Mouse (Mus musculus) kidney, postnatal 25 days (tissue): Measurements from ENCODE around the gene Cotl1.
A peak's percentile ranks its signal among the peaks of the same experiment; 100 is the strongest.

Experiments used
- DNase-seq, 2 experiments: peaks; one replicate each; pipeline ENCODE4 v3.0.0; 2021; ENCODE audit warnings: mixed read lengths in 2 of 2

Cotl1 gene

DNA sequence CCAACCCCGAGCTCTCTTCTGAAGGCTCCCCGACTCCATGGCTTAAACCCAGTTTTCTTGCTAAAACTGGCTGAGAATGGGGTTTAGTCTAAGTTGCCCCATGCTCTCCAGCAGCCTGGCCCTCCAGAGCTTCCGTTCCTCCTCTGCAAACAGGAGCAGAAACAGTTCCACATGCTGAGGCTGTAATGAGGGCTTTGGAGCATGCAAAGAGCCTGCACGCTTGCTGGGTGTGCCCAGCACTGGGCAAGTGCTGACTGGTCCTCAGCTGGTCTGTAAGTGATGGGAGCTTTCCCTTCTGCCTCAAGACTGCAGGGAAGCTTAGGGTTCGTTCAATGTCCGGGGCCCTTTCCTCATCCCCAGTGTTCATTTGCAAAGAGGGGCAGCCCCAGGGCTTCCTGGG lies 24.1 kb downstream of the Cotl1 start:
- no peak for DNase-seq

DNA sequence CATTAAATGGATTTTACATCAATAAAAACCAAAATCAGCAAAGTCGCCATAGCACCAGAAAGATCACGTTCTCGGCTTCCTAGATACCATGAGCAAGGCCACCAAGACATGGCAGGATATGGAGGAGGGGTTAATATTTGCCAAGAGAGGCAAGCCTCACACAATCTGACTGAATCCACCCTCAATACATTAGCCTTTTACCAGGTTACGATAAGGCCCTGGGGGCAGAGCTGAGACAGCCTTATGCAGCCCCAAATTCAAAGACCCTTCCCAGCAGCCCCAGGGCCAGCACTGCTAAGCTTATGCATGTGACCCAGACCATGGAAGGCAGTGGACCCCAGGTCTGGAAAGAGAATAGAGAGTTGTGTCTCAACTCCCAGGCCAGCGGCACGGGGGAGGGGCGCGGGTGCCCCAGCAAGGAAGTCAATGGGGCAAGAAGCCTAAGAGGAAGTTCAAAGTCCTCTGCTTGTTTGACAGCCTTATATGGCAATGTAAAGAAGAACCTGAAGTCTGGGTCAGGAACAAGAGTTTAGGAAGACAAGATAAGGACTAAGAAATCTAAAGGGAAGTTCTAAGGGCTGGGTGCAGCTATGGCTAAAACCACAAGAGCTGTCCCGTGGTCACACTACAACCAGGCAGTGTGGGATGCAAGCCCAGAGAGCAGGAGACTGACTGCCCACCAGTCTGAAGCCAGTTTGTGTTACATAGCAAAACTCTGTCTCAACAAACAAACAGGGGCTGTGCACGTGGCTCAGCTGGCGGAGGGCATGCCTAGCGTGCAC lies 27.5 kb downstream of the Cotl1 start:
- DNase-seq, result peak; percentile 50 to 76

- DNase-seq, result no peak
Observed at GRCm38 (mm10) chr8:119811925-119812324, 28.4 kb downstream of the Cotl1 start.

DNA sequence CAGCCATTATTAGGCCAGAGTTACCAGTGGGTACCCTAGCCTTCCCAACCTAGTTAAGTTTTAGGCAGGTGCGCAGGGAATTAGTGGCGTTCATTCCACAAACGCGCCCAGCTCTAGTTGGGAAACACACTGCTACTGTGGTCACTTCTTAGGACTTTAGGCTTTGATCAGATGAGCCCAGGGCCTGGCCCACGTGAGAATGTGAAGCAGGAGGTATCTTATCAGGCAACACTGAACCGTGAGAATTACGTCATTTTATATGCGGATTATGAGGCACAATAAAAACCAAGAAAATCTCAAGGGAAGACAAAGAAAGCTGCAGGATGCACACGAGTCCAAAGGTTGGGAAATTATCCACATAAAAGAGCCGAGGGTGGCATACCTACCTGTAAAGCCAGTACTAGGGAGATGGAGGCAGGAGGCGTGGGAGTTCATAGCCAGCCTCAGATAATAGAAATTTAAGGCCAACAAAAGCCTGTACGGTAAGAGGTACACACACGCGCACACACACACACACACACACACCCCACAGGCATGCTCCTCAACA lies 29.3 kb downstream of the Cotl1 start:
- no peak for DNase-seq

DNA sequence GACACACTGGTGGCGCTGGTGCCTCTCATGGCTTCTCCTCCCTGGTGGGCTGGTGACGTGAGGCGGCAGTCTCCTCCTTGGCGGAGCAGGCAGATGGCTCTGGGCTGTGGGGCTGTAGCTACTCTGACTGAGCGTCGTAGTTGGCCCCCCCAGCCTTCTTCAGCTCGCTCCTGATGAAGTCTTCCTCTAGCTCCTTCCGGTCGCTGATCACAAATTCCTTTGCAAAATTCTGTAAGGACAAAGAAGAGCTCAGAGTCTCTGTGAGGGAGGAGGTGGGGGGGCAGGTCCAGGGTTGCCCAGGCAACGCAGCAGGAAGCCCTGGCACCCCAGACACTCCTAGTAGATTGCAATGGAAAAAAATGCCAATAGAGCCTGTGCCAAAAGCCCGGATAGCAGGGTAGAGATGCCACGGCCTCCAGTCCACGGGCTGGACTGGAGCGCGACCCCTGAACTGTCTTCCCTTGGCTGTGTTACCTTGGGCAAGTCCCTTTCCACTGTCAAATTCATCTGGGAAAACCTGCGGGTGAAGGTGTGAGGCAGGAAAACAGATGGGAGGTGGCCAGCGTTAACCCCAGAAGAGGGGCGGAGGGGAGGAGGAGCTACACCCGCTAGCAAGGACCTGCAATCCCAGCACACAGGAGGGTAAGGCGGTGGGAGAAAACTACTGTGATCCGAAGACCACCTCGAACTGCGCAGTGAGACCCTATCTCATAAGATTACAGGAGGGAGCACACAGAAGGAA lies 30.0 kb downstream of the Cotl1 start:
- DNase-seq, result no peak

DNA sequence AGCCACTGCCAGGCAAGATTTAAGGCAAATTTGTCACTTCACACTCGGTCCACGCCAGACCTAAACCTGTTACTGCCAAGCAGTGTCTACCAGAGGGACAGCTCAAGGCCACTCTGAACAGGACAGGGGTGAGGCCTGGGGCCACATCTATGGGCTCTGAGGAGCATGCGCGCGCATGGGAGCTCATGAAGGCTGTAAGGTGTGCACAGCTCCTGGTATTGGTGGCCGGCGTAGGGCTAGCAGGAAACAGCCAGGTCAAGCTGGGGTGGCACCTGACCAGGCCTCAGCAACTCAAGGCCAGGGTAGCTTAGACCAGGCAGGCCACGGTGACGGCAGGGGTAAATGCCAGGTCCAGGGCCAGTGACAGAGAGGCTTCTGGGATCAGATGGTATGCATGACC lies 30.7 kb downstream of the Cotl1 start:
- DNase-seq, result no peak

GRCm38 (mm10) chr8:119807687-119808086 lies 32.7 kb downstream of the Cotl1 start:
- DNase-seq, result no peak

DNA sequence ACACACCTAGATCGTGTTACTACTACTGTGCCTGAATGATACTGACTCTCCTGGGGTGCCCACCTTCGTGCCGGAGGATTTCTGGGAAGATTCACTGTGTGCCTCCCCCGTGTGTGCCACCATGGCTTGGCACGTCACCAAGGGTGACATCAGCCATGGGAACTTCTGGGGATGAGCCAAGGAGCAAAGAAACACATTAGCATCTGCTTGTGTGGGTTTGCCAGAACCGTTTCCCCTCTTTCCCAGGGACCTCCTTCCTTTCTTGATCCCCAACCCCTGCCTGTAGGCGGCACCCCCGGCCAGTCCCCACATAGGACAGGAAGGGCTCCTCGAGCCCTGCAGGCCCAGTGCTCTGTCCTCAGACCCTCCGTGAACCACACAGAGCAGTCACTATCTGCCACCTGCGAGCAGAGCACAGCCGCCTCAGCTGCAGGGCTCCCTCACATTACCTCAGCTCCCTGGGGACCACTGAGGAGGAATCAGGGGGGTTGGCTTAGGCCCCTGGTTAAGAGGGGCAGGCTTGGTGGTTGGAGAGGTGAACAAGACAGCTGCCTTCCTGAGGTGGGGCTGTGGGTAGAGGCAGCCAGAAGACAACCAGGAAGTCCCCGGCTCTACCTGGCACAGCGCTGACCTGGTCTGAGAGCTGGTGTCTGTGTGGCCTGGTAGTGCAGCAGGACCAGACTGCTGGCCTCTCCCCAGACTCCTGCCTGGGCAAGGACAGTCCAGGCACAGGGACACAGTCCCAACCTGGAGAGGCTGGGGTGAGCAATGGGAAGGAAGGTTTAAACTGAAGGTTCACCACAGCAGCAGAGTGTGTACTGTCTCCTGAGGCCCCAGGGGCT lies 33.7 kb downstream of the Cotl1 start:
- DNase-seq, result peak in 1 of 2 experiments; percentile 52

GRCm38 (mm10) chr8:119805275-119805674 lies 35.1 kb downstream of the Cotl1 start:
- DNase-seq, result peak in 1 of 2 experiments; percentile 52

GRCm38 (mm10) chr8:119802592-119802991 lies 37.8 kb downstream of the Cotl1 start:
- peak in 1 of 2 experiments; percentile 30 for DNase-seq

- no peak for DNase-seq
Observed at GRCm38 (mm10) chr8:119801168-119801567, 39.2 kb downstream of the Cotl1 start.

- no peak for DNase-seq
Observed at GRCm38 (mm10) chr8:119798965-119799264, 41.4 kb downstream of the Cotl1 start.

DNA sequence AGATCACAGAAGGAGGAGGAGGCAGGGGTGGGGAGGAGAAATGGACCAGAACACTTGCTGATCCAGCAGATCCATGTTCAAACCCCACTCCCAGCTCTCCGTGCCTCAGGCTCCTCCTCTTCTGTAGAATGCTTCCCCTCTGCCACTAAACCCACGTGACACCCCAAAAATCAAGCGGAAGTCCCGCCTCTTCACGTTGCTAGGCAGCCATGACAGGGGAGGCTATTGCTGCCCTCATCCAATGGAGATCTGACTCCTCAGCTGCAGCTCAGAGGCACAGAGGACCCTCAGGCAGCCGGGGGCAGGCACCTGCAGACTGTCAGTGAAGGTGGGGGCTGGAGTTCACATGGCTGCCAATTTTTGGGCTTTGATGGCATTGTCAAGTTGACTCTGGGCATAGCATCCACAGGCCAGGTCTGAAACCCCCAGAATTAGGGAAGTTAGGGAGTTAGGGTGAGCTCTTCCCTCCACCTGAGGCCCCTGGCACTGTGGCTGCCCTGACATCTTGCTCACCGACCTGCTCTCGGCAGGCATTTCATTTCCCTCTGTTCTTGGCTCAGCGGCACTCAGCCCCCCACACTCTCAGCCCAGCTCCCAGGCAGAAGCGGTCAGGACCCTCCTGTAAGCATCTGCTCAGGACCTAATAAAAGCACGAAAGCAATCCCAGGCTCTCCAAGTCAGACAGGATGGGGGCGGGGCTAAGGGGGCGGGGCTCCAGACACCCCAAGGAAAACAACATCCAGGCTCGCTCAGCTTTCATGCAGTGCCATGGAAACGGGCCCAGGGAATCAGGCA lies 42.0 kb downstream of the Cotl1 start:
- DNase-seq, result peak; percentile 64 to 80

- no peak for DNase-seq
Observed at GRCm38 (mm10) chr8:119795651-119796050, 44.7 kb downstream of the Cotl1 start.

DNA sequence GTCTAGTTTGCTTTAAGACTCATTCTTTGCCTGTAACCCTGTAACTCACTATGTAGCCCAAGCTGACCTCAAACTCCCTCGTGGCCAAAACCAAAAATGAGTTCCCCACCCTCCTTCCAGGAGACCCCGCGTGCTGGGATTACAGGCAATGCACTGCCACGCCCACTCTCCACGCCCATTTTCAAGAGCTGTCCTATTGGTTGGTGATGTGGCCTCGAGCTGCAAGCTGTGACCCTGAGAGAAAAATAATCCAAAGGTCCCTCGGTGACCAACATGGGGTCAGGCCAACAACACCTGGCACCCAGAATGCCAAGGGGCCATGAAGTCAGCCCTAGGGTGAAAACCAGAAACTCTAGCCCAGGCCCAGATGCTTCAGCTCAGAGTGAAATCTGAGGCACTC lies 45.7 kb downstream of the Cotl1 start:
- no peak for DNase-seq

DNA sequence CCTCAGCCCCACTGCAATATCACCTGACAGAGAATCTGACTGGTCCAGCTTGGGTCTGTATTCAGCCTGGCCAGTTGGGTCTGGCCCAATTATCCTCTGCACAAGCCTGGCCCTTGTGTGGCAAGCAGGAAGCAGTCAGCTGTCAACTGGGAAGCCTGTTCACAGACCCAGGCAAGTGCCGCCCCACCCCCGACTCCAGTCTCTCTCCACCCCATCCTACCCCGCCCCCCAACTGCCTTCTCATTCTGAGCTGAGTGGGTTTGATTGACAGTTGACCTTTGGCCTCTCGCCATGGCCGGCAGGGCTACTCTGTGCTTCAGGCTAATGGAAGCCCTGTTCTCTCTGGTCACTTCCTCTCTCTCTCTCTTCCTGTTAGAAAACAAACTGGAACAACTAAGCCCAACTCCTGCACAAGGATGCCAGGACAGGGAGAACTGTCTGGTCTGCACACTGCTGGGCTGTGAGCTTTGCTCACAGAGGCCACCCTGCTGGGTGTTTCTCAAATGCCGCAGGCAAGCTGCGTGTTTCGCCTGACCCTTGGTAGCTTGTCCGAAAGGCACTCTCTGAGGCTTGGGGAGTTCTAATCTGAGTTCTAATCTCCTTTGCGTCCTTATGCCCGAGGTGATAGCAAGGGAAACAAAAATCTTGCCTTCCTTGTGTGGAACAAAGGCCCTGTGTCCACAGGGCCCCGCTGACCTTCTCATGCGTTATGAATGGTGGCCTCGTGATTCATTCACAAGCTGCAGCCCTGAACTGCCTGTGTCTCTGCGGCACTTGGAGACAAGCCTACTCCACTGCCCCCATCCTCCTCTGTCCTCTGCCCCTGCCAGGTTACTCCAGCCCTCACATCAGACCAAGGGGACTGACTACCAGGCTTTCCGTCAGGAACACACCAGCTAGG lies 48.3 kb downstream of the Cotl1 start:
- DNase-seq, result peak; percentile 76 to 89

GRCm38 (mm10) chr8:119789581-119789980 lies 50.8 kb downstream of the Cotl1 start:
- DNase-seq, result no peak

- DNase-seq, result peak in 1 of 2 experiments; percentile 51
Observed at GRCm38 (mm10) chr8:119788607-119789381, 51.5 kb downstream of the Cotl1 start.

DNA sequence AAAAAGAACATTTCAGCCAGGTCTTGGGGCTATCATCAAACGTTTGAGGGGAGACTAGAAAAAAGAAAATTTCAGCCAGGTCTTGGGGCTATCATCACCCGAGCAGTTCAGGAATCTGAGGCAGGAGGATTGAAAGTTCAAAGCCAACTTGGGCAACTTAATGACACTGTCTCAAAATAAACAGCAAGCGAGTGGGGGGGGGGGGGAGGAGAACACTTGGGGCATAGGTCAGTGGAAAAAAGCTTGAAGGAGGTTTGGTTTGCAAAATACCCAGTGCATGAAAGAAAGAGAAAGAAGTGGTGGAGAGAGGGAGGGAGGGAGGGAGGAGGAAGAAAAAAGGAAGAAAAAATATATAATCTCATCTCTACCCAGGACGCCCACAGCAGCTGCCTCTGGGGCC lies 53.0 kb downstream of the Cotl1 start:
- DNase-seq, result no peak

DNA sequence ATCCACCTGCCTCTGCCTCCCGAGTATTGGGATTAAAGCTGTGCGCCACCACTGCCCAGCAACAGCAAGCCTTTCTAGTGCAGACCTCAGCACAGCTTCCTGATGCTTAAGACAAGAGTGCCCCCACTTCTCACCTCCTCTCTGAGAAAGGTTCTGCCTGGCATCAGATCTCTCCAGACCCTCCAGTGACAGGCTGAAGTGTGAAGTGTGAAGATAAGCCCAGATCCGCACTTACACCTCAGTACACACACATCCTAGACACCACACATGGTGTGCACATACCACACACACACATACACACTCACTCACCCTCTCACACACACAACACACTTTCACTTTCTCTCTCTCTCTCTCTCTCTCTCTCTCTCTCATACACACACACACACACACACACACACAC lies 53.5 kb downstream of the Cotl1 start:
- DNase-seq, result no peak
